Mouse (Mus musculus) heart, adult 2 months (tissue): ENCODE data around the gene Copa.

ENCODE experiments used
- CTCF ChIP-seq: fragments of 200-600 bp; IDR thresholded peaks from 2 replicates; pipeline ENCODE4 v1.8.1; 2022; ENCODE audit warnings: antibody characterized with exemption, mild to moderate bottlenecking, moderate library complexity
- EP300 ChIP-seq: fragments of 200-500 bp; IDR thresholded peaks from 2 replicates; pipeline ENCODE4 v1.6.1; 2011; ENCODE audit warnings: low read depth, low read length, control low read depth; ENCODE audit not compliant: insufficient read depth
- POLR2A ChIP-seq: fragments of 200-500 bp; IDR thresholded peaks from 2 replicates; pipeline ENCODE4 v1.6.1; 2011; ENCODE audit warnings: mild to moderate bottlenecking, low read depth, low read length, control low read depth; ENCODE audit not compliant: insufficient read depth

DNA sequence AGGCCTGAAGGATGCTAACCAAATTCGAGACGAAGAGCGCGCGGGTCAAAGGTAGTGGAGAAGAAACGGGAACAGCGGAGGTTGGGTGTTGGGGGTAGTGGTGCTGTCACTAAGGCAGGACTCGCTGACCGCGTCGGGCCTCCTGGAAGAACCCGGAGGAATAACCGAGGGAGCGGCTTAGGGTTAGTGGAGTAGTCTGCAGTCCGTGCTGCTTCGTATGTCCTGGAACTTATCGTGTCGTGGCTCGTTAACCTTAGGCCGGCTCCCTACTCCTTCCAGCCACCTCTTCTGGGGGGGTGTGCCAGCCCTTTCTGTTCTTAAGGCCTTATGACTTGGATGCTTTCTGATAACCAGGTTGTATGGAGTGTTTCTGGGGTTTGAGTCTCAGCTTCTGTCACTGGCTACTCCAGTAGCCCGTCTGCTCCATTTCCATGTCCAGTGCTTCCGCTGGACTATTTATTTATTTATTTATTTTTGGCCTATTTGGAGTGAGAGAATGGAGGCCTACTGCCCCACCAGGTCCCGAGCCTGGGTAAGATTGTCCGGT, 643 bp downstream of the Copa start:
- TF ChIP-seq POLR2A (no peak), CTCF (no peak), EP300 (no peak; the same call in 1 of the 2 replicates)
